Mouse (Mus musculus) G1E (cell line): Measurements from ENCODE around the gene Actn3. TPM values are rescaled to one million over a fixed set of nuclear protein-coding genes. Genes with fewer than 3 reads are reported as not detected.
"Not testable (repeated sequence)": the region's sequence is repeated elsewhere in the genome, so short reads cannot be mapped to it uniquely, and the experiment has no call there.

ENCODE experiments used
- ATAC-seq: 2 replicates; pipeline ENCODE4 v1.8.0; 2016; ENCODE audit warnings: mild to moderate bottlenecking; ENCODE audit not compliant: insufficient number of reproducible peaks, poor library complexity, low FRiP score, severe bottlenecking; ENCODE audit errors: extremely low read depth
- DNase-seq: peaks from one replicate; pipeline ENCODE4 v3.0.0; 2012; ENCODE audit warnings: low spot score
- H3K27me3 ChIP-seq: 2 replicates; pipeline ENCODE4 v1.6.1; 2012; ENCODE audit warnings: mild to moderate bottlenecking, low read length, inconsistent platforms; ENCODE audit not compliant: insufficient read depth
- H3K36me3 ChIP-seq: replicated peaks from 2 replicates; pipeline ENCODE3; 2012; ENCODE audit warnings: mild to moderate bottlenecking, inconsistent platforms
- H3K4me1 ChIP-seq: 2 replicates; pipeline ENCODE4 v1.6.1; 2012; ENCODE audit warnings: low read depth, low read length, inconsistent platforms, mixed read lengths; ENCODE audit not compliant: insufficient read depth
- H3K4me3 ChIP-seq: 2 replicates; pipeline ENCODE4 v1.5.1; 2012; ENCODE audit warnings: low read depth, mild to moderate bottlenecking, inconsistent platforms, low read length, moderate library complexity, mixed read lengths
- H3K9me3 ChIP-seq: replicated peaks from 2 replicates; pipeline ENCODE4 v1.6.1; 2012; ENCODE audit warnings: inconsistent platforms
- CTCF ChIP-seq: IDR thresholded peaks from 2 replicates; pipeline ENCODE4 v1.5.1; 2012; ENCODE audit warnings: low read depth, low read length, inconsistent platforms, mixed read lengths
- GATA1 ChIP-seq: IDR thresholded peaks from 2 replicates; pipeline ENCODE4 v1.6.1; 2012; ENCODE audit warnings: borderline replicate concordance, low read length, inconsistent platforms, mixed read lengths
- GATA2 ChIP-seq: IDR thresholded peaks from 2 replicates; pipeline ENCODE4 v1.6.1; 2012; ENCODE audit warnings: low read depth, low read length, inconsistent platforms, borderline replicate concordance
- POLR2AphosphoS5 ChIP-seq: IDR thresholded peaks from 2 replicates; pipeline ENCODE4 v1.6.1; 2012; ENCODE audit warnings: low read depth, low read length, inconsistent platforms; ENCODE audit not compliant: insufficient replicate concordance
- TAL1 ChIP-seq: conservative IDR thresholded peaks from 2 replicates; pipeline ENCODE4 v1.6.1; 2012; ENCODE audit warnings: low read depth, low read length, inconsistent platforms, mixed read lengths
- polyA plus RNA-seq: library from polyadenylated mRNA; stranded (reverse); fragments of >175 nt; gene quantifications from 2 replicates; pipeline ENCODE4 v1.2.3, GENCODE M21; 2012
- total RNA-seq, 2 experiments: library from RNA; stranded (forward) in 1 of 2; stranded (reverse) in 1 of 2; fragments of 200-1000 nt in 1 of 2; fragments of >200 nt in 1 of 2; fragmentation: Nextera tagmentation in 1 of 2; gene quantifications; 2 replicates each; pipeline ENCODE4 v1.2.3; 2014 to 2017

The Actn3 gene
- total and polyA plus RNA-seq, 3 experiments: 0.03 to 0.16 TPM; not detected in 1

GRCm38 (mm10) chr19:4820678-4821303 lies 56.9 kb downstream of the Actn3 start:
- Histone ChIP-seq H3K4me3 (no peak overlapping the region), H3K4me1 (no peaks in the 10 kb centered on the region), H3K9me3 (no peaks in the 10 kb centered on the region), H3K27me3 (peaks cover 5% of the 10 kb centered on the region), H3K36me3 (peaks cover 16% of the 10 kb centered on the region)
- no peak for ATAC-seq
- TF ChIP-seq GATA2 (no peak), POLR2AphosphoS5 (no peak), GATA1 (no peak), CTCF (no peak), TAL1 (no peak)
- no peak for DNase-seq

- ATAC-seq: no peak
- H3K4me3 ChIP-seq: no peak overlapping the region
Observed at GRCm38 (mm10) chr19:4817182-4817835, 60.4 kb downstream of the Actn3 start.

GRCm38 (mm10) chr19:4813015-4813414 lies 64.7 kb downstream of the Actn3 start:
- Histone ChIP-seq H3K27me3 (peaks cover 5% of the 10 kb centered on the region; the same call in 1 of the 2 replicates), H3K4me3 (no peak overlapping the region), H3K36me3 (peaks cover 7% of the 10 kb centered on the region), H3K9me3 (0 out of 2 replicates have a peak, but pooled peaks cover 3% of the 10 kb centered on the region), H3K4me1 (peaks cover 16% of the 10 kb centered on the region)
- DNase-seq (no peak), ATAC-seq (no peak)
- TF ChIP-seq TAL1 (no peak), CTCF (no peak), POLR2AphosphoS5 (no peak), GATA2 (no peak), GATA1 (no peak)

More at GRCm38 (mm10) chr19:4817182-4817835, 60.4 kb downstream of the Actn3 start:
- no peak for DNase-seq
- H3K9me3 ChIP-seq: 0 out of 2 replicates have a peak, but pooled peaks cover 3% of the 10 kb centered on the region
- peaks cover 5% of the 10 kb centered on the region for H3K27me3 ChIP-seq
- TF ChIP-seq GATA2 (no peak), GATA1 (no peak)
- H3K36me3 ChIP-seq: no peaks in the 10 kb centered on the region
- no peaks in the 10 kb centered on the region for H3K4me1 ChIP-seq

GRCm38 (mm10) chr19:4812334-4812949 lies 65.3 kb downstream of the Actn3 start:
- Histone ChIP-seq H3K4me1 (peaks cover 22% of the 10 kb centered on the region), H3K4me3 (peak overlapping the region; percentile 99), H3K36me3 (peaks cover 13% of the 10 kb centered on the region)
- not testable (repeated sequence) for H3K9me3 ChIP-seq, ATAC-seq, H3K27me3 ChIP-seq, DNase-seq

GRCm38 (mm10) chr19:4811909-4812242 lies 65.8 kb downstream of the Actn3 start:
- H3K4me3 ChIP-seq: peak overlapping the region; percentile 99
- H3K4me1 ChIP-seq: peaks cover 26% of the 10 kb centered on the region
- 0 out of 2 replicates have a peak, but pooled peaks cover 3% of the 10 kb centered on the region for H3K9me3 ChIP-seq
- TF ChIP-seq POLR2AphosphoS5: no peak
- TF ChIP-seq CTCF: no peak
- TF ChIP-seq GATA1: no peak
- TF ChIP-seq TAL1: no peak
- no peak for TF ChIP-seq GATA2
- DNase-seq: no peak
- peaks cover 17% of the 10 kb centered on the region for H3K36me3 ChIP-seq
- no peak for ATAC-seq
- H3K27me3 ChIP-seq: no peaks in the 10 kb centered on the region

Other genes with a start within 250 kb of the Actn3 start
Only the 20 nearest of the 26 such genes appear.
- gene Gm960, start 179.2 kb downstream of the Actn3 start, total RNA-seq (2014; fragmentation: Nextera tagmentation): not detected in 2 replicates
- 0.46 and 0.93 TPM in 2 replicates for gene Gm960, start 179.2 kb downstream of the Actn3 start, total RNA-seq (2017)
- gene Gm960, start 179.2 kb downstream of the Actn3 start, polyA plus RNA-seq: 0.37 TPM in 1 of 2 replicates, not detected in the other
- gene Sptbn2, start 166.7 kb downstream of the Actn3 start, total RNA-seq (2014; fragmentation: Nextera tagmentation): 0.30 and 2.9 TPM in 2 replicates
- gene Sptbn2, start 166.7 kb downstream of the Actn3 start, total RNA-seq (2017): 0.12 and 0.16 TPM in 2 replicates
- gene Sptbn2, start 166.7 kb downstream of the Actn3 start, polyA plus RNA-seq: 0.17 and 0.21 TPM in 2 replicates
- 8.3 and 9.8 TPM in 2 replicates for gene Rbm4b, start 121.4 kb downstream of the Actn3 start, total RNA-seq (2014; fragmentation: Nextera tagmentation)
- 16.1 and 20.7 TPM in 2 replicates for gene Rbm4b, start 121.4 kb downstream of the Actn3 start, total RNA-seq (2017)
- 5.1 and 5.3 TPM in 2 replicates for gene Rbm4b, start 121.4 kb downstream of the Actn3 start, polyA plus RNA-seq
- 50.8 and 72.4 TPM in 2 replicates for gene Rbm4, start 84.0 kb downstream of the Actn3 start, total RNA-seq (2014; fragmentation: Nextera tagmentation)
- 80.4 and 99.5 TPM in 2 replicates for gene Rbm4, start 84.0 kb downstream of the Actn3 start, total RNA-seq (2017)
- 3.6 and 19.9 TPM in 2 replicates for gene Rbm4, start 84.0 kb downstream of the Actn3 start, polyA plus RNA-seq
- gene Gm21992, start 66.3 kb downstream of the Actn3 start, total RNA-seq (2014; fragmentation: Nextera tagmentation): 10.6 and 11.2 TPM in 2 replicates
- gene Gm21992, start 66.3 kb downstream of the Actn3 start, total RNA-seq (2017): 32.1 and 40.1 TPM in 2 replicates
- 1.7 and 9.0 TPM in 2 replicates for gene Gm21992, start 66.3 kb downstream of the Actn3 start, polyA plus RNA-seq
- gene Rbm14, start 66.3 kb downstream of the Actn3 start, total RNA-seq (2014; fragmentation: Nextera tagmentation): 70.3 and 82.1 TPM in 2 replicates
- gene Rbm14, start 66.3 kb downstream of the Actn3 start, total RNA-seq (2017): 28.2 and 29.5 TPM in 2 replicates
- gene Rbm14, start 66.3 kb downstream of the Actn3 start, polyA plus RNA-seq: 38.6 and 55.3 TPM in 2 replicates
- 17.3 and 20.6 TPM in 2 replicates for gene Ccs, start 38.6 kb downstream of the Actn3 start, total RNA-seq (2014; fragmentation: Nextera tagmentation)
- gene Ccs, start 38.6 kb downstream of the Actn3 start, total RNA-seq (2017): 30.1 and 31.2 TPM in 2 replicates
- 61.4 and 69.4 TPM in 2 replicates for gene Ccs, start 38.6 kb downstream of the Actn3 start, polyA plus RNA-seq
- gene Ccdc87, start 38.5 kb downstream of the Actn3 start, total RNA-seq (2014; fragmentation: Nextera tagmentation): not detected in 2 replicates
- gene Ccdc87, start 38.5 kb downstream of the Actn3 start, total RNA-seq (2017): 0.05 and 0.06 TPM in 2 replicates
- gene Ccdc87, start 38.5 kb downstream of the Actn3 start, polyA plus RNA-seq: 0.03 TPM in 1 of 2 replicates, not detected in the other
- gene Ctsf, start 22.8 kb downstream of the Actn3 start, total RNA-seq (2014; fragmentation: Nextera tagmentation): not detected in 2 replicates
- 0.38 and 0.41 TPM in 2 replicates for gene Ctsf, start 22.8 kb downstream of the Actn3 start, total RNA-seq (2017)
- 0.05 TPM in 1 of 2 replicates, not detected in the other for gene Ctsf, start 22.8 kb downstream of the Actn3 start, polyA plus RNA-seq
- gene Zdhhc24, start 759 bp upstream of the Actn3 start, total RNA-seq (2014; fragmentation: Nextera tagmentation): 15.9 and 19.5 TPM in 2 replicates
- gene Zdhhc24, start 759 bp upstream of the Actn3 start, total RNA-seq (2017): 13.9 and 15.7 TPM in 2 replicates
- 1.8 and 2.0 TPM in 2 replicates for gene Zdhhc24, start 759 bp upstream of the Actn3 start, polyA plus RNA-seq
- gene Bbs1, start 28.7 kb upstream of the Actn3 start, total RNA-seq (2014; fragmentation: Nextera tagmentation): 5.2 and 5.5 TPM in 2 replicates
- gene Bbs1, start 28.7 kb upstream of the Actn3 start, total RNA-seq (2017): 3.0 and 4.4 TPM in 2 replicates
- 5.6 and 8.7 TPM in 2 replicates for gene Bbs1, start 28.7 kb upstream of the Actn3 start, polyA plus RNA-seq
- gene Dpp3, start 50.4 kb upstream of the Actn3 start, total RNA-seq (2014; fragmentation: Nextera tagmentation): 41.5 and 45.4 TPM in 2 replicates
- gene Dpp3, start 50.4 kb upstream of the Actn3 start, total RNA-seq (2017): 47.3 and 54.2 TPM in 2 replicates
- 82.6 and 88.2 TPM in 2 replicates for gene Dpp3, start 50.4 kb upstream of the Actn3 start, polyA plus RNA-seq
- not detected in 2 replicates for gene Peli3, start 65.2 kb upstream of the Actn3 start, total RNA-seq (2014; fragmentation: Nextera tagmentation)
- gene Peli3, start 65.2 kb upstream of the Actn3 start, total RNA-seq (2017): 0.05 TPM in 1 of 2 replicates, not detected in the other
- gene Peli3, start 65.2 kb upstream of the Actn3 start, polyA plus RNA-seq: not detected in 2 replicates
- 15.4 and 16.2 TPM in 2 replicates for gene Mrpl11, start 84.2 kb upstream of the Actn3 start, total RNA-seq (2014; fragmentation: Nextera tagmentation)
- 87.0 and 91.6 TPM in 2 replicates for gene Mrpl11, start 84.2 kb upstream of the Actn3 start, total RNA-seq (2017)
- 66.8 and 72.2 TPM in 2 replicates for gene Mrpl11, start 84.2 kb upstream of the Actn3 start, polyA plus RNA-seq
- 0.83 TPM in 1 of 2 replicates, not detected in the other for gene Npas4, start 112.4 kb upstream of the Actn3 start, total RNA-seq (2014; fragmentation: Nextera tagmentation)
- gene Npas4, start 112.4 kb upstream of the Actn3 start, total RNA-seq (2017): 0.05 and 0.06 TPM in 2 replicates
- gene Npas4, start 112.4 kb upstream of the Actn3 start, polyA plus RNA-seq: not detected in 2 replicates
- 4.3 and 5.8 TPM in 2 replicates for gene Slc29a2, start 146.0 kb upstream of the Actn3 start, total RNA-seq (2014; fragmentation: Nextera tagmentation)
- 1.7 and 1.8 TPM in 2 replicates for gene Slc29a2, start 146.0 kb upstream of the Actn3 start, total RNA-seq (2017)
- 5.5 and 5.9 TPM in 2 replicates for gene Slc29a2, start 146.0 kb upstream of the Actn3 start, polyA plus RNA-seq
- 5.9 and 7.2 TPM in 2 replicates for gene B4gat1, start 160.9 kb upstream of the Actn3 start, total RNA-seq (2014; fragmentation: Nextera tagmentation)
- 1.7 and 3.4 TPM in 2 replicates for gene B4gat1, start 160.9 kb upstream of the Actn3 start, total RNA-seq (2017)
- gene B4gat1, start 160.9 kb upstream of the Actn3 start, polyA plus RNA-seq: 8.4 and 8.9 TPM in 2 replicates
- gene AC124502.3, start 161.0 kb upstream of the Actn3 start, total RNA-seq (2014; fragmentation: Nextera tagmentation): 0.60 TPM in 1 of 2 replicates, not detected in the other
- 4.6 and 6.6 TPM in 2 replicates for gene AC124502.3, start 161.0 kb upstream of the Actn3 start, total RNA-seq (2017)
- 0.33 and 0.34 TPM in 2 replicates for gene AC124502.3, start 161.0 kb upstream of the Actn3 start, polyA plus RNA-seq
- 10.8 and 15.4 TPM in 2 replicates for gene Brms1, start 163.4 kb upstream of the Actn3 start, total RNA-seq (2014; fragmentation: Nextera tagmentation)
- 16.4 and 18.8 TPM in 2 replicates for gene Brms1, start 163.4 kb upstream of the Actn3 start, total RNA-seq (2017)
- 65.6 and 88.7 TPM in 2 replicates for gene Brms1, start 163.4 kb upstream of the Actn3 start, polyA plus RNA-seq
- 0.68 and 1.8 TPM in 2 replicates for gene Rin1, start 172.6 kb upstream of the Actn3 start, total RNA-seq (2014; fragmentation: Nextera tagmentation)
- gene Rin1, start 172.6 kb upstream of the Actn3 start, total RNA-seq (2017): 0.22 and 0.41 TPM in 2 replicates
- 0.30 and 0.72 TPM in 2 replicates for gene Rin1, start 172.6 kb upstream of the Actn3 start, polyA plus RNA-seq